Mouse (Mus musculus) erythroid progenitor cell, adult 5-6 weeks (primary cell): ENCODE measurements around the gene Igsf21. TPM values are rescaled to one million over a fixed set of nuclear protein-coding genes. Genes with fewer than 3 reads are reported as not detected.

Source experiments
- ATAC-seq: replicated peaks from 2 replicates; pipeline ENCODE4 v1.8.0; 2016; ENCODE audit warnings: moderate number of reproducible peaks, mild to moderate bottlenecking, moderate TSS enrichment, inconsistent platforms; ENCODE audit not compliant: poor library complexity, low FRiP score, severe bottlenecking
- total RNA-seq, 2 experiments: library from RNA; stranded (forward) in 1 of 2; stranded (reverse) in 1 of 2; fragments of 150-400 nt in 1 of 2; fragments of 186-747, 209-891 nt in 1 of 2; gene quantifications; 2 replicates each; pipeline versions ENCODE4 v1.2.3 to v1.2.4; 2015 to 2017; ENCODE audit warnings: low replicate concordance in 2 of 2

Igsf21 gene
- total RNA-seq, 2 experiments from 2014 or later: not detected

DNA sequence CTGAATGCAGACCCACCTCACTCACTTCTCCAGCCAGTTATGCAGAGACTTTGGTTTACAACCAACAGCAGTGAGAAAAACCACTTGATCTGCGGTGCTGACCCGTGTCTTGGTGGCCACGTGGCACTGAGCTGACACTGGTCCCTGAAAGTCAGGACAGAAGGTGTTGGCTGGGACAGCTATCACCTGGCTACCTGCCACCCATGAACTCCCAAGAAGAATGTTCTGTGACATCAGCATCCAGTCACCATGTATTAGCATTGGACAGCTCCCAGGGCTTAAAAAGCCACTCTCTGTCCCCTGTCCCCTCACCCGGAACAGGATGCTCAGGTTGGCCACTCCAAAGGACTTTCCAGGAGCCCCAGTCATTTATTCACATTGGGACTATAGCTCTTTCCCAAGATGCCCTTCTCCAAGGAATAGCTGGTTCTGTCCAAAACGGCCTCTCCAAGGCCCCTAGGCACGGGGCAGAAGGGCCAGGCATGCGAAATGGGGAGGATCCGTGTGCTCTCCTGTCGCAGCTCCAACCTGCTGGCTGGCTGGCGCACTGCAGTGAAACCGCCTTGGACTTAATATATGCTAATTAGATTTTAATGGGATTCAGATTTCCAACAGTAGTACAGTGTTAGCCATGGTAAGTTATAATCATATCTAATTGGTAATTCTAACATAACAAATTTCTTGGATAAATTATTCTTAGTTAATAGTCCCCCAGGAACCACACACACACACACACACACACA is 235.7 kb downstream of the Igsf21 start:
- ATAC-seq: no peak

DNA sequence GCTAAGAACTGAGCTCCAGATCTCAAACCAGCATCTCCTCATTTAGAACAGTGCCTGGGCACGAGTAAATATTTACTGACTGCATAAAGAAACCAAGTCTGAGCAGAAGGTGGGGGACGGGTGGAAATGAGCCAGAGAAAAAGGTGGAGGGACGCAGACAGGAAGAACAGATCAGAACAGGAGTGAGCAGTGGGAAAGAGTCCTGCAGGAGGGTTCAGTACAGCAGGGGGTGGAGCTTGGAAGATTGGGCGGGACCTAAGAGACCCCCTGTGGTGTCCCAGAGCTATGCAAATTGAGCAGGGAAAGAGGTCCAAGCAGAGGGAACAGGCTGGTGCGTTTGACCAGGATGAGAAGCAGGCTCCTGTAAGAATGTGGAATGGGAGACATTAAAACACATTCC is 241.7 kb downstream of the Igsf21 start:
- no peak for ATAC-seq

DNA sequence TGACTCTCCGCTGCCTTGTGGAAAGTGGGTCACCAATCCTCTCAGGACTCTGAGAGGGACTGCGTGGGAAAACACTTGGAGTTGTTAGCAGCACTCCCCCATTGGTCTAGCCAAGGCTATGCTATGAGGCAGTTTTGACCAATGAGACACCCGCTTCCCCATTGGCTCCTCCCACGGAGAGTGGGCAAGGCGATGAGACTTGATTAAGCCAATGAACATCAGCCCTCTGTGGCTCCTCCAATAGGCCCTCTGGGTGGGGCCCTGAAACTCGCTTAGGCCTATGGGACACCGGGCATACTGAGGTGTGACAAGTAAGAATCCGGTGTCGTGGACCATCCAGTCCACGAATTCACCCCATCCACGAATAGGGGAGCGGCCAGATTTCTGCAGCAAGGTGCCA is 242.4 kb downstream of the Igsf21 start:
- ATAC-seq: no peak

DNA sequence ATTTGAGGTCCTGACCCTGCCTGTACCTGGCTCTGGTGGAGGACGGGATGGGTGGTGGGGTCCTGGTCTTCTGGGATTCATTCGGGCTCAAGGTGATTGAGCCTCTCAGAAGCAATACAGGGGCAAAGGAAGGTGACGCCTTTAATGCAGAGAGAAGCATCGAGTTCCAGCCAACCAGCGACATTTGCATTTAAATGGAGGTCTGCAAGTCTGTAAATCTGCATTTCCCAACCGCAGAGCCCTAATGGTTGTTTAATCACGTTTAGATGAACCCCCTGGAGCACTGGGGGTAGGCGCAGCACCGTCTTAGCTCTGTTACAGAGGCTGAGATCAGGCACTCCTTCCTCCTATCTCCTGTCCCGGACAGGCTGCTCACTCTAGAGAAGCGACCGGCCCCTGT is 244.5 kb downstream of the Igsf21 start:
- no peak for ATAC-seq

DNA sequence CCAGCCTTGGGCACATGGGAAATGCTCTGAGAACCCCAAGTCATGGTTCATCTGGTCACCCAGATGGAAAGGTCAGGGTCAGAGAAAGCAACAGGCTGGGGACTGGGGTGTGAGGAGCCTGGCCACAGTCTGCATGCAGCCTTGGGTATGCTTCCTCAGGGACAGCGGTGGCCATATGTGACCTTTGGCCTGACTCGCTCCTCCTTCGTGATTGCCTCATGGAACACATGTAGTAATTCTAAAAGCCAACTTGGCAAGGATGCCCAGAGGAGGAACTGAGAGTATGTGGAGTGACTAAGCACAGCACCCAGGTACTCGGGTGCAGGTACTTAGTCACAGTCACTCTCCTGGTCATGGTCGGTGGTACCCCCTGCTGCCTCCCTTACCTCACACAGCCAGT is 245.7 kb downstream of the Igsf21 start:
- ATAC-seq: no peak

DNA sequence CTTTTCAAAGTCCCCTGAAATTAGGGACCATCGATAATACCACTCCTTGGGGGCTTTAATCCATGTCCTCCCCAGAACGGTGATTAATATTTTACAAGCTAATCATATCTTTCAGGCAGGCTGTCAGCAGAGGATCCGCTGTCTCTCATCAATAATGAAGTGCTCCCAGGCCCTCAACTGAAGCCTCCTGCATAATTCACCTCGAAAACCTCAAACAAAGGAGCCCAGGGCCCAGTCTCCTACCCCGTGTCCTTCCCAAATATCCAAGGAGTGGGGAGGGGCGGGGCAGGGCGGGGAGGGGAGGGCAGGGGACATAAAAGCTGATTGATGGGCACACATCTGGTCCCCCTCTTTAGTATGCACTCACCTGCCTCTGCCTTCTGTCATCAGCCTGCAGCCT is 247.6 kb downstream of the Igsf21 start:
- ATAC-seq: no peak

DNA sequence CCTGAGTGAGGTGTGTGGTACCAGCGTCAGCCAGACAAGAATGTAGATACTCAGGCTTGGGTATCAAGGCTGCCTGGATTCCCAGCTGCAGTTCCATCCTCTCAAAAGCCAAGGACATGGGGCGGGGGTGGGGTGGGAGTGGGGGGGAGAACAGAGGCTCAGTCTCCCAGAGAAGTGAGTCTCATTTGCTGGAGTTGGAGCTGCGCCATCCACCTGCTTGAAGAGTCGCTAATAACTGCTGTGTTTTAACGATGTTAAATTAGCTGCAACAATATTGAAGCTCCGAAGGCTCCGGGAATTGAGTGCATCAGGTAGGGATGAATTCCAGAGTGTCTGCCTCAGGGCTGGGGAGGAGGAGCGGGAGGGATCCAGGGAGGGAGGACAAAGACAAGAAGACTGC is 250.9 kb downstream of the Igsf21 start:
- ATAC-seq: no peak

DNA sequence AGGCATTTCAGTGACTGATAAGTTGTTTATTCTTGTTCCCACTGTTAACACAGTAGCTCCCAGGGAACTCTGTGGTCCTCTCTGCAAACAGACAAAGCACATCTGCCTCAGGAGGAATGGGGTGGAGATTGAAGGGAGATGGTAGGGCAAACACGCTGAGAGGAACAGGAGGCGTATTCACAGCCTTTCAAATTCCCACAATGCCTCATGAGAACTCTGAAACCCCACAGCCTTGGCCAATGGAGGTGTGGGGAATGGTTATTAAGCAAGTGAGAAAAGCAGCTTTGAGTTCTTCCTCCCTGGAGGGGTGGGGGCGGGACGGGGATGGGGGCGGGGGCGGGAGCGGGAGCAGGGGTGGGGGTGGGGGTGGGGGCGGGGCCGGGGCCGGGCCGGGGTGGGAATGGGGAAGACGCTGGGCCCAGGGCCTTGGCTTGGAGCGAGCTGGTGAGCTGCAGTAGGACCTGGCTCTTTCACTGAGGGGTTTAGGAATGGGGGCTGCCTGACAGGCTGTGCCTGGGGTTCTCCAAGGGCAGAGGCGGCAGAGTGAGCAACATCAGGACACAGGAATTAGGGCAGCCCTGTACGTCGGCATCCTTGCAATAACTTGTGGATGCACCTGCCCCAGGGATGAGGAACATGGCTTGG is 253.4 kb downstream of the Igsf21 start:
- ATAC-seq: no peak

DNA sequence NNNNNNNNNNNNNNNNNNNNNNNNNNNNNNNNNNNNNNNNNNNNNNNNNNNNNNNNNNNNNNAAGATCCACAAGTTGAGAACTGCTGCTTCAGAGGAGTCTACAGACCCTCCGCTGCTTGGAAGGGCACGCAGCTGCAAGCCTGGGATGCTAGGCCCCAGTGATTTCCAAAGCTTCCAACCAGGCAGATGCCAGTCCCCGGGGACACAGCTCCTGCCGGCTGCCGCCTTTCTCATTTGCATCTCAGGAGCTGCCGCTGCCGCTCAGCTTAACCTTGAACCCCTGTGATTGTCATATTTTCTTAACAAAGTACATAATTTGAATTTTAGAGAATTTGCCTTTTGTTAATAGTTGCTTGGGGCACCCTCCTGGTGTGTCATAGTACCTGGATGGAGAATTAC is 259.7 kb downstream of the Igsf21 start:
- ATAC-seq: no peak

DNA sequence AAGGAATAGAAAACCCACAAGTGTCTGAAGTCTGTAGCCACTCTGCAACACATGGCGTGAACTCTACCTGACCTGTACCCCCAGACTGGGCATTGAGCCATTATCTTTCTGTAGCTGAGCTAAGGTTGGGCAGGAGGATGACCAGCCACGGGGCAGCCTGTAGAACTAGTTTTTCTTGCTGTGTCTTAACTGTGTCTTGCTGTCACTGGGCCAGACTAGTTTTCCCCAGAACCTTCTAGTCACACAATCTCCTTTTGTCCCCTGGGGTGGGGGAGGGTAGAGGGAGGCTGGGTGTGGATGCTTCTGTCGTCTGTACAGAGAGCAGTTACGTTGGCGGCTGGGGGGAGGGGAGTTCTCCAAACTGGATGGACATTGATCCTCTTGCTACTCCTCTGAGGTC is 267.9 kb downstream of the Igsf21 start:
- no peak for ATAC-seq

DNA sequence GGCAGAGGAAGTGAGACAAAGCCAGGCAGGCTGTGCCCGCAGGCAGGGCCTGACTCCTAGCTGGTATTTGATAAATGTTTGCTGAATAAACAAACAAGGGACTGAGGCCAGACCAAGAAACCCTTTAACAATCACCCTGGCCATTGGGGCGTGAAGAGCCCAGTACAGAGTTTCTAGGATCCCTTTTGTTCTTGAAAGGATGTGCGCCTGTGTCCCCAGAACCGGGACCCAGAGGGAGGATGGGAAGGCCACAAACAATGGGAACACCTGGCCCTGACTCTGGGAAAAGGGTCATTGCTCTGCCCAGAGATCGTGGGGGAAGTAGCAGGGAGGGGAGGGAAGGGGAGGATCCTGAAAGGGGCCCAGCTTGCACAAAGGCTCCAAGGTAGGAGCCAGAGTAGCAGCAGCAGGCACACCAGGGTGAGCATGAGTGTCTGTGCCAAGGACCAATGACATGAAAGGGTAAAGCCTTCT is 269.2 kb downstream of the Igsf21 start:
- ATAC-seq: no peak
